Mouse (Mus musculus): Measurements from ENCODE around the gene Tmem82. TPM values are rescaled to one million over a fixed set of nuclear protein-coding genes. Genes with fewer than 3 reads are reported as not detected.

The Tmem82 gene
- polyA plus RNA-seq, 1 experiment from 2014 or later = 0.12 TPM

DNA sequence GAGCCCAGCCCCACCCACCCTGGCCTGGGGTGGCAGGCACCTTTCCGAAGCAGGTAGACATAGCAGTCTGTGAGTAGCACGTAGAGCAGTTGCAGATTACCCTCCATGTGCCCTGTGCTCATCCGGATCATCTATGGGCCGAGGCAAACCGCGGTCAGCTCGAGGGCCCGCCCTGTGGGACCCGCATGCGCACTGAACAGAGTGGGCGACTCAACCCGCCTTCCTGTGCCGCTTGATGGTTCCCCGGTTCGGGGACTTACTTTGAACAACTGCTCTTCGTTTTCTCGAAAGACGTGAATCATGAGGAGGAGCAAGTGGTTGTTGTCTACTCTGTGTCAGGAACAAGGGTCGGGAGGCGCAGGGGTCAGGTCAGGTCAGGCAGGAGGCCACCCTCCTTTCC is 12.8 kb upstream of the Tmem82 start:
- Histone ChIP-seq H3K4me3 (ENCODE audit: low read depth, low read length) (no peak overlapping the region), H3K4me1 (ENCODE audit: control insufficient read depth, insufficient read depth, low read length) (no peaks in the 10 kb centered on the region), H3K9ac (replicated peaks; ENCODE audit: low read depth, low read length) (no peak overlapping the region), H3K36me3 (ENCODE audit: control insufficient read depth, insufficient read depth, low read length) (peaks cover 64% of the 10 kb centered on the region), H3K27me3 (ENCODE audit: control insufficient read depth, insufficient read depth, low read length) (no peaks in the 10 kb centered on the region), H3K4me2 (ENCODE audit: low read depth, low read length) (no peak overlapping the region), H3K27ac (ENCODE audit: low read depth, low read length) (no peak overlapping the region), H3K9me3 (ENCODE audit: control insufficient read depth, low read length) (no peaks in the 10 kb centered on the region)
- no peak for ATAC-seq (ENCODE audit: low read depth)
- 97% methylated on average over 20 of the region's 20 CpGs for WGBS

DNA sequence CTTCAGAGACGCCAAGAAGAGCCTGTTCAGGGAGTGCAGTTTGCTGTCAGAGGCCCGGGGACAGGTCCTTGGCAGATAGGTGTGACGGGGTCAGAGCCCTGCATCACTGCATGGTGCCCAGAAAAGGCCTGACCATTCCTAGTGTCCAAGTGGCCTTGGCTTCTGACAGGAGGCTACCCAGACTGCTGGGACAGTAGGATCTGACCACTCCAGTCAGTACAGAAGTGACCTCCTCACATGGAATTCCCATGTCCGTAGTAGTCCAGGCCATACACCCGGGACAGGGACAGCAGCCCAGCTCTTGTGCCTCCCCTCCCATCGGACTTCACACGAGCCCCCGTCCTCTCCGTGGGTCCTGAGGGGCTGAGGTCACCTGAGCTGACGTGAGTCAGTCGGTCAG is 11.6 kb upstream of the Tmem82 start:
- Histone ChIP-seq H3K9ac (replicated peaks; ENCODE audit: low read depth, low read length) (no peak overlapping the region), H3K27me3 (ENCODE audit: control insufficient read depth, insufficient read depth, low read length) (no peaks in the 10 kb centered on the region), H3K9me3 (ENCODE audit: control insufficient read depth, low read length) (no peaks in the 10 kb centered on the region), H3K4me1 (ENCODE audit: control insufficient read depth, insufficient read depth, low read length) (no peaks in the 10 kb centered on the region), H3K4me3 (ENCODE audit: low read depth, low read length) (no peak overlapping the region), H3K36me3 (ENCODE audit: control insufficient read depth, insufficient read depth, low read length) (peaks cover 66% of the 10 kb centered on the region), H3K27ac (ENCODE audit: low read depth, low read length) (no peak overlapping the region), H3K4me2 (ENCODE audit: low read depth, low read length) (no peak overlapping the region)
- no peak for ATAC-seq (ENCODE audit: low read depth)
- 97% methylated on average over 11 of the region's 11 CpGs for WGBS

DNA sequence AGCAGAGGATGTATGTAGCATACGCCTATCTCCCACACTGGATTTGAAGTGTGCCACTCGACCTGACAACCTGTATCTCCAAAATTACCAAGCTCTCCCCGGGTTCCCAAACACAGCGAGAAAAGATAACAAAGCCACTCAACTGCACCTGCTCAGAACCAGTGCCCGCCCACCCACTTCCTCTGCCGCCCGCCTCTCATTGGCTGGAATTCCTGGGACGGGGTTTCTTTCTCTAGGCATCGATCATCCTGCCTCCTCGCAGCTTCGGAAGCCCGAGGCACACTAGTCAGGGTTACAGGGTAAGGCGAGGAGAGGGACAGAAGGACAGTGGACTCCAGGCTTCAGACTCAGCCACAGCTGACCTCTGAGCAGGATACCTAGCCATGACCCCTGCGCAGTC is 10.2 kb upstream of the Tmem82 start:
- no peaks in the 10 kb centered on the region for H3K9me3 ChIP-seq (ENCODE audit: control insufficient read depth, low read length)
- H3K9ac ChIP-seq (replicated peaks; ENCODE audit: low read depth, low read length) = no peak overlapping the region
- no peaks in the 10 kb centered on the region for H3K27me3 ChIP-seq (ENCODE audit: control insufficient read depth, insufficient read depth, low read length)
- no peak overlapping the region for H3K4me2 ChIP-seq (ENCODE audit: low read depth, low read length)
- WGBS = 80% methylated on average over 14 of the region's 14 CpGs
- H3K4me1 ChIP-seq (ENCODE audit: control insufficient read depth, insufficient read depth, low read length) = no peaks in the 10 kb centered on the region
- peaks cover 59% of the 10 kb centered on the region for H3K36me3 ChIP-seq (ENCODE audit: control insufficient read depth, insufficient read depth, low read length)
- no peak for ATAC-seq (ENCODE audit: low read depth)
- no peak overlapping the region for H3K4me3 ChIP-seq (ENCODE audit: low read depth, low read length)
- H3K27ac ChIP-seq (ENCODE audit: low read depth, low read length) = no peak overlapping the region

DNA sequence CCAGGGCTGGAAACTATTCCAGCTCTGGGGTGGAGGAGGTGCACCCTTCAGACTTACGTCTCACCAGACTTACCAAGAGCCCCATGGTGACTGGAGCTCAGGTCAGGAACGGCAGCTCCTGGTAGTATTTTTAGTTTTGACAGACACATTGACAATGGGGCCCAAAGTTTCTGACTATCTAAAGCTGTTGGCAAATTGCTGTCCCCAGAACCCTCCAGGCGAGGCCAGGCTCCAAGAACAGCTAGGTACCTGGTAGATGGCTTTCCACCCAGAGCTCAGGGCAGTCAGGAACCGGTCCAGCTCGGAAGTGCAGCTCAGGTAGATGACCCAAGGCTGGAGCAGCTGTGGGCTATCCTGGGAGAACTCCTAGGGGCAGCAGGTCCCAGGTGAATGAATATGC is 9.1 kb upstream of the Tmem82 start:
- no peak overlapping the region for H3K4me3 ChIP-seq (ENCODE audit: low read depth, low read length)
- H3K4me1 ChIP-seq (ENCODE audit: control insufficient read depth, insufficient read depth, low read length) = no peaks in the 10 kb centered on the region
- H3K4me2 ChIP-seq (ENCODE audit: low read depth, low read length) = no peak overlapping the region
- no peak for ATAC-seq (ENCODE audit: low read depth)
- peaks cover 56% of the 10 kb centered on the region for H3K36me3 ChIP-seq (ENCODE audit: control insufficient read depth, insufficient read depth, low read length)
- no peak overlapping the region for H3K9ac ChIP-seq (replicated peaks; ENCODE audit: low read depth, low read length)
- no peak overlapping the region for H3K27ac ChIP-seq (ENCODE audit: low read depth, low read length)
- H3K27me3 ChIP-seq (ENCODE audit: control insufficient read depth, insufficient read depth, low read length) = no peaks in the 10 kb centered on the region
- 92% methylated on average over 5 of the region's 5 CpGs for WGBS
- H3K9me3 ChIP-seq (ENCODE audit: control insufficient read depth, low read length) = no peaks in the 10 kb centered on the region

DNA sequence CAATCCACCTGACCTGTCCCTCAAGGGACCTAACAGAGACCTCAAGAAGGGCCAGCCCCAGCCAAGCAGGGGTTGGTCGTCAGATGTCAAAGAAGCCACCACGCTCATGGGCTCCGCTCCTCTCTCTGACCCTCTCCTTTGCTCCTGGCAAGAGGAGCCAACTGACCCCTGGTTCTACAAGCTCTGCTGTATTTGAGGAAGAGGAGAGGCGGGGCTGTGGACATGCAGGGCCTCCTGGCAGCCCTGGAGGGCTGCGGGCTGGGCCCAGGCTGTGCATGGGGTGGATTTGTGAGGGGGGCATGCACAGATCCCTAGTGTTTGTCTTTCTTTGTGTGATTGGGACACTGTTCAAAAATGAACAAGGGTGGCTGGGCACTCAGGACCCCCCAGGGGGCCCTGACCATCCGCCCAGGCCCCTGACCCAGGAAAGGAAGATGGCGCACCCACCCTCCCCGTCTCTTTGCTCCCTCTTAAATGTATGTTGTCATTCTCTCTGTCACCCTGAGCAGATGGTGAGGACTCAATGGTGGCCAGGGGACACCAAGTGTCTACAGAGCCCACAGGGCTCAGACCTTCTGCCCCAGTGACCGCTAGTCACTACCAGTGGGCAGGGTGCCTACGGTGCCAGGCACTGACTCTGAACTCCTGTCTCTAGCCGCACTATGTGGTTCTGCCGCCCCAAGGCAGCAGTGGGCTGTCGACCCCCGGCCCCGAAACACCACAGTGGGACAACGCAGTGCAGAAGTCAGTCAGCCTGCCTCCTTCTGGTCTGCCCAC is 7.5 kb upstream of the Tmem82 start:
- no peak overlapping the region for H3K9ac ChIP-seq (replicated peaks; ENCODE audit: low read depth, low read length)
- no peak overlapping the region for H3K4me2 ChIP-seq (ENCODE audit: low read depth, low read length)
- no peaks in the 10 kb centered on the region for H3K4me1 ChIP-seq (ENCODE audit: control insufficient read depth, insufficient read depth, low read length)
- no peaks in the 10 kb centered on the region for H3K27me3 ChIP-seq (ENCODE audit: control insufficient read depth, insufficient read depth, low read length)
- no peaks in the 10 kb centered on the region for H3K9me3 ChIP-seq (ENCODE audit: control insufficient read depth, low read length)
- peaks cover 41% of the 10 kb centered on the region for H3K36me3 ChIP-seq (ENCODE audit: control insufficient read depth, insufficient read depth, low read length)
- ATAC-seq (ENCODE audit: low read depth) = no peak
- H3K27ac ChIP-seq (ENCODE audit: low read depth, low read length) = no peak overlapping the region
- no peak overlapping the region for H3K4me3 ChIP-seq (ENCODE audit: low read depth, low read length)
- 94% methylated on average over 16 of the region's 16 CpGs for WGBS

DNA sequence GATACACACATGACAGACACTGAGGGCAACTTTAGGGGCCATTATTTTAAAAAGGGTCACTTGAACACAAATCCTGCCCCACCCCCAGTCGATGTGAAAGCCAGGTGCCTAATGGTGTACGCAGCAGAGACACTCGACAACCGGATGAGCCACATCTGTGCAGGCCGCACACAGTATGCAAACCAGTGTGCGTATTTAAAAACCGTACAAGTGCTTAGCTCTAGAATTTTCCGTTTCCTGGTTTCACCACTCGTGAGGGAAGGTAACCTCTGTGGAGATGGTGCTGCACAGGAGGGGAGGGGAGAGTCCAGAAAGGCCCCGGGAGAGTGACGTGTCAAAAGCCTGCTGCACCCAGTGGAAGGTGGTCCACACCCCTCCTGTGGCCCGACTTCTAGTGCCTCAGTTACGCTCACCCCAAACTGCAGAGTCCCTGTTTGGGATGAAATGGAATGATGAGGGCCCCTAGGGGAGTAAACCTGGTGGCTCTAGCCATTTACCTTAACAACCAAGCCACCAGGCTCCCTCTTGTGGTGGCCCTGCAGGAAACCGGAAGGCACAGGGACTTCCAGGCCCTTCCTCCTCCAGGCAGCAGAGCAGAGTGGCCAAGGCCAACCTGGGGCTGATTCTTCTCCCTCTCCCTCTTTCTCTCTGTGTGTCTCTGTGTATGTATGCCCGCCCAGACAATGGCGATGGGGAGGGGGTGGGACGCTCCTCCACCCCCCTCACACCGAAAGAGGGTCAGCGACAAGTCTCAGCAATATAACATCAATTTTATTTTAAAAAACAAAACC is 6.7 kb upstream of the Tmem82 start:
- Histone ChIP-seq H3K4me1 (ENCODE audit: control insufficient read depth, insufficient read depth, low read length) (no peaks in the 10 kb centered on the region), H3K4me2 (ENCODE audit: low read depth, low read length) (no peak overlapping the region), H3K9ac (replicated peaks; ENCODE audit: low read depth, low read length) (no peak overlapping the region), H3K9me3 (ENCODE audit: control insufficient read depth, low read length) (no peaks in the 10 kb centered on the region), H3K27ac (ENCODE audit: low read depth, low read length) (no peak overlapping the region), H3K36me3 (ENCODE audit: control insufficient read depth, insufficient read depth, low read length) (peaks cover 36% of the 10 kb centered on the region), H3K27me3 (ENCODE audit: control insufficient read depth, insufficient read depth, low read length) (no peaks in the 10 kb centered on the region), H3K4me3 (ENCODE audit: low read depth, low read length) (no peak overlapping the region)
- 80% methylated on average over 19 of the region's 19 CpGs for WGBS
- no peak for ATAC-seq (ENCODE audit: low read depth)

DNA sequence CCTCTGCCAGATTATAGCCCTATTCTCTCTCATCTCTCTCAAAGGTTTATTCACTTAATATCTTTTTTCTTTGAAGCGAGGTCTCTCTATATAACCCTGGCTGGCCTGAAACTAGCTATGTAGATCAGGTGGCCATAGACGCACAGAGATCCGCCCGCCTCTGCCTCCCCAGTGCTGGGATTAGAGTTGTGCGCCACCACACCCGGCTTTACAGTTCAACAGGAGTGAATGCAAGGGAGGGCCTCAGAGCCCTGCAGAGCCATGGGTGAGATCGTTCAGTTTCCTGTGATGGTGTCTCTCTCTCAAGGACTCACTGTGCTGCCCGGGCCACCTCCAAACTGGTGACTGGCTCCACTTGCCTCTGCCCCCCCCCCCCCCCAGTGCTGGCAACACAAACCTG is 5.7 kb upstream of the Tmem82 start:
- Histone ChIP-seq H3K9me3 (ENCODE audit: control insufficient read depth, low read length) (no peaks in the 10 kb centered on the region), H3K36me3 (ENCODE audit: control insufficient read depth, insufficient read depth, low read length) (peaks cover 26% of the 10 kb centered on the region), H3K4me2 (ENCODE audit: low read depth, low read length) (no peak overlapping the region), H3K4me3 (ENCODE audit: low read depth, low read length) (no peak overlapping the region), H3K27ac (ENCODE audit: low read depth, low read length) (no peak overlapping the region), H3K4me1 (ENCODE audit: control insufficient read depth, insufficient read depth, low read length) (no peaks in the 10 kb centered on the region), H3K9ac (replicated peaks; ENCODE audit: low read depth, low read length) (no peak overlapping the region), H3K27me3 (ENCODE audit: control insufficient read depth, insufficient read depth, low read length) (no peaks in the 10 kb centered on the region)
- 98% methylated on average over 8 of the region's 8 CpGs for WGBS
- no peak for ATAC-seq (ENCODE audit: low read depth)

DNA sequence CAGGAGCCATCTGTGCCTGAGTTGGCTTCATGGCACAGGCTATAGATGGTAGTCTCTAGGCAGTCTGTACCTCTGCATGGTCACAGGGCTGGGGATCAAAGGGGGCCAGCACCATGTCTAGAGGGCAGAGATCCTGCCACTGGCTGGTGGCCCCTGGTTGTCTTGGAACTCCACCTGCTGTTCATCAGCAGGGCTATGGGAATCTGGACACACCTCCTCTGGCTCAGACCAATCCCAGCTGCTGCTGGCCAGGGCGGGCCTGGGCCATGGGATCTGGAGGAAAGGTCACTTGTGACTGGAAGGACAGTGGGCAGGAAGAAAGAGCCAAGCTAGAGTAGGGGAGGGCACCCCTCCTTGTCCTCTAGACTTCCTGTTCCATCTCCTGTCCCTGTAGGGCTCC is 5.2 kb upstream of the Tmem82 start, which contains the start of gene Slc25a34:
TSS of gene Slc25a34 (minus strand) at position 156 of the 400 bp plus-strand sequence.
- no peak for ATAC-seq (ENCODE audit: low read depth)
- H3K36me3 ChIP-seq (ENCODE audit: control insufficient read depth, insufficient read depth, low read length) = peaks cover 21% of the 10 kb centered on the region
- no peak within 1 kb of the TSS for H3K4me3 ChIP-seq (ENCODE audit: low read depth, low read length)
- H3K4me1 ChIP-seq (ENCODE audit: control insufficient read depth, insufficient read depth, low read length) = no peaks in the 10 kb centered on the region
- 73% methylated on average over 1 of the region's 1 CpGs for WGBS
- H3K4me2 ChIP-seq (ENCODE audit: low read depth, low read length) = no peak within 1 kb of the TSS
- no peak within 1 kb of the TSS for H3K27ac ChIP-seq (ENCODE audit: low read depth, low read length)
- no peaks in the 10 kb centered on the region for H3K27me3 ChIP-seq (ENCODE audit: control insufficient read depth, insufficient read depth, low read length)
- H3K9ac ChIP-seq (replicated peaks; ENCODE audit: low read depth, low read length) = no peak within 1 kb of the TSS
- H3K9me3 ChIP-seq (ENCODE audit: control insufficient read depth, low read length) = no peaks in the 10 kb centered on the region

DNA sequence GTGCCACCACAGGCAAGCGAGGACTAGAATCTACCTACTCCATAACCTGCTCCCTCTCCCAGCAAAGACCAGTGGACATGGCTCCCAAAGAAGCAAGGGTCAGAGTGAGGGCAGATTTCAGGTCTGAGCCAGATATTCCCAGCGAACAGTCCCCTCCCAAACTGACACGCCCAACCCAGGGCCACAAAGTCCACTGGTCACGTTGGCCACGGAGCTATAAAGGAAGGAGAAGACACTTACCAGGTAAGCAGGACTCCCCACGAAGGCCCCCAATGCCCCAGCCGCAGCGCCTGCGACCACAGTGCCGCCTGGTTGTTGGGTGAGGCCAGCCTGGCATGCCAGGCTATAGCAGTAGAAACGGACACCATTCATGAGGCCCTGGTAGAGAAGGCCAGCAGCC is 4.6 kb upstream of the Tmem82 start:
- Histone ChIP-seq H3K9me3 (ENCODE audit: control insufficient read depth, low read length) (no peaks in the 10 kb centered on the region), H3K4me3 (ENCODE audit: low read depth, low read length) (no peak overlapping the region), H3K36me3 (ENCODE audit: control insufficient read depth, insufficient read depth, low read length) (peaks cover 15% of the 10 kb centered on the region), H3K9ac (replicated peaks; ENCODE audit: low read depth, low read length) (no peak overlapping the region), H3K4me1 (ENCODE audit: control insufficient read depth, insufficient read depth, low read length) (no peaks in the 10 kb centered on the region), H3K27me3 (ENCODE audit: control insufficient read depth, insufficient read depth, low read length) (no peaks in the 10 kb centered on the region), H3K27ac (ENCODE audit: low read depth, low read length) (no peak overlapping the region), H3K4me2 (ENCODE audit: low read depth, low read length) (no peak overlapping the region)
- WGBS = 92% methylated on average over 11 of the region's 11 CpGs
- ATAC-seq (ENCODE audit: low read depth) = no peak

Measured in neural tube, embryonic 14.5 days (tissue).